Mouse (Mus musculus) stomach, embryonic 16.5 days (tissue): Measurements from ENCODE around the gene Lactb. TPM values are rescaled to one million over a fixed set of nuclear protein-coding genes. Genes with fewer than 3 reads are reported as not detected.

Source experiments
- ATAC-seq: fragments of 200-750 bp; cut with Nextera tagmentation; 2 replicates; pipeline ENCODE4 v1.8.0; 2017; ENCODE audit warnings: moderate number of reproducible peaks, moderate TSS enrichment; ENCODE audit not compliant: insufficient read depth, low FRiP score
- H3K27ac ChIP-seq: fragments of 300-500 bp; sonication (generic); 2 replicates; pipeline ENCODE4 v1.5.1; 2014; ENCODE audit warnings: low read length
- H3K27me3 ChIP-seq: fragments of 300-500 bp; sonication (generic); 2 replicates; pipeline ENCODE4 v1.6.1; 2014; ENCODE audit warnings: low read length, control low read depth, mixed read lengths; ENCODE audit not compliant: control insufficient read depth, insufficient read depth
- H3K36me3 ChIP-seq: fragments of 300-500 bp; sonication (generic); 2 replicates; pipeline ENCODE4 v1.6.1; 2014; ENCODE audit warnings: low read length; ENCODE audit not compliant: control insufficient read depth, insufficient read depth
- H3K4me1 ChIP-seq: fragments of 300-500 bp; sonication (generic); 2 replicates; pipeline ENCODE4 v1.6.1; 2014; ENCODE audit warnings: low read length, control low read depth, mixed read lengths; ENCODE audit not compliant: control insufficient read depth, insufficient read depth
- H3K4me2 ChIP-seq: fragments of 300-500 bp; sonication (generic); 2 replicates; pipeline ENCODE4 v1.6.1; 2014; ENCODE audit warnings: low read depth, low read length, mixed read lengths
- H3K4me3 ChIP-seq: fragments of 300-500 bp; sonication (generic); replicated peaks from 2 replicates; pipeline ENCODE4 v1.5.1; 2014; ENCODE audit warnings: mild to moderate bottlenecking, low read length
- H3K9ac ChIP-seq: fragments of 300-500 bp; sonication (generic); 2 replicates; pipeline ENCODE4 v1.6.1; 2014; ENCODE audit warnings: low read length
- H3K9me3 ChIP-seq: fragments of 300-500 bp; sonication (generic); replicated peaks from 2 replicates; pipeline ENCODE4 v1.6.1; 2016; ENCODE audit warnings: low read length, control low read depth; ENCODE audit not compliant: control insufficient read depth
- WGBS: fragments of 180-500 bp; shearing (Covaris S2); extraction: QIAGEN DNeasy Blood & Tissue Kit; methylation state at CpG from one replicate; pipeline ENCODE4 v1.1.7; 2014; 5-methylcytosine and 5-hydroxymethylcytosine counted together
- polyA plus RNA-seq: library from polyadenylated mRNA; unstranded; fragments of >200 nt; fragmentation: Nextera tagmentation; extraction: Ambion mirVana; gene quantifications from 2 replicates; pipeline ENCODE4 v1.2.1, GENCODE M21; 2015

The Lactb gene
- 6.2 and 7.8 TPM in 2 replicates for polyA plus RNA-seq

DNA sequence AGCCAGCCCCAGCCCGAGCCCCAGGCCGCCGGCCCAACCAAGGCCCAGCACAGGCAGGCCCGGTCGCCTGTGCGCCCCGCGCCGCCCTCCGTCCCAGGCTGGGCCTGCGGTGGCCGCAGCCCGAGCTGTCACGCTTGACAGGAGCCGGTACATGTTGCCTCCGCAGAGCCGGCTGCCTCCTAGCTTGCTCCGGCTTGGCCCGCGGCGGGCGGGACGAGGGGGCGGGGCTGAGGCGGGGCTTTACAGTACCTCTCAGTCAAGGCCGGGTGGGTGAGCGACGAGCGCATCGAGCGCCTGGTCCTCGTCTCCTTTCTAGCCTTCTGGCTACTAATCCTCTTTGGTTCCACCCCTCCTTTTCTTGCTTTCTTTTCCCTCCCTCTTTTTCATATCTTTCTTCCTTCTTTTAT lies at the start of gene Lactb:
Gene Lactb, minus strand, starts transcription at position 246 of the 407 bp plus-strand sequence.
- Histone ChIP-seq H3K4me1 (peaks cover 5% of the 10 kb centered on the region; the same call in 1 of the 2 replicates), H3K27ac (peak within 1 kb of the TSS; percentile 86), H3K9me3 (no peaks in the 10 kb centered on the region), H3K9ac (peak within 1 kb of the TSS; percentile 85), H3K27me3 (no peaks in the 10 kb centered on the region), H3K4me2 (peak within 1 kb of the TSS; percentile 72), H3K4me3 (peak within 1 kb of the TSS; percentile 90), H3K36me3 (peaks cover 7% of the 10 kb centered on the region; the same call in 1 of the 2 replicates)
- ATAC-seq: peak; percentile 98
- WGBS: 1% methylated on average over 32 of the region's 32 CpGs

GRCm38 (mm10) chr9:67023371-67023770 lies 48.1 kb upstream of the Lactb start:
- WGBS: 81% methylated on average over 9 of the region's 9 CpGs
- ATAC-seq: no peak
- H3K36me3 ChIP-seq: peaks cover 38% of the 10 kb centered on the region

DNA sequence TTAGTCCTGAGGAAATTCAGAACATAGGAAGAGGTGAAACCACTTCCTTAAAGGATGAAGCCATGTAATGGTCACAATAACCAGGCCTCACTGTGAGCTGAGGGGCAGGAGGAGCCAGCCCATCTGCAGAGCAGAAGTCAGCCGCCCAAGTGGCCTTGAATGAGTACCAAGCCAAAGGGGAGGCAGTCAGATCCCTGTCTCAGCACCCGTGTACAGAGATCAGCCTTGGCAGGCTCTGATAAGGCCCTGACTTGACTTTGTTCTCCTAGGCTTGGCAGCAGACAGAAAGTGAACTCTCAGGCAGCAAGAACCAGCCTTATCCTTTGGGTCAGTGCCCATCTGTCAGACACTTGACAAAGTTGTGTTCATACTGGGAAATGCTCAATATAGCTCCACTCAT lies 44.8 kb upstream of the Lactb start:
- no peaks in the 10 kb centered on the region for H3K27me3 ChIP-seq
- H3K27ac ChIP-seq: 0 out of 2 replicates have a peak overlapping the region, but pooled peaks have one; percentile 4
- H3K4me2 ChIP-seq: no peak overlapping the region
- H3K9me3 ChIP-seq: no peaks in the 10 kb centered on the region
- H3K4me1 ChIP-seq: 0 out of 2 replicates have a peak, but pooled peaks cover 4% of the 10 kb centered on the region
- peaks cover 29% of the 10 kb centered on the region for H3K36me3 ChIP-seq
- no peak overlapping the region for H3K9ac ChIP-seq
- 44% methylated on average over 2 of the region's 2 CpGs for whole genome bisulfite sequencing
- peak; percentile 42; the same call in 1 of the 2 replicates for ATAC-seq
- H3K4me3 ChIP-seq: no peak overlapping the region

More at GRCm38 (mm10) chr9:67023371-67023770, 48.1 kb upstream of the Lactb start:
- no peak overlapping the region for H3K9ac ChIP-seq
- H3K4me2 ChIP-seq: no peak overlapping the region
- no peak overlapping the region for H3K27ac ChIP-seq
- H3K4me3 ChIP-seq: no peak overlapping the region
- H3K27me3 ChIP-seq: no peaks in the 10 kb centered on the region
- 0 out of 2 replicates have a peak, but pooled peaks cover 4% of the 10 kb centered on the region for H3K4me1 ChIP-seq
- no peaks in the 10 kb centered on the region for H3K9me3 ChIP-seq

DNA sequence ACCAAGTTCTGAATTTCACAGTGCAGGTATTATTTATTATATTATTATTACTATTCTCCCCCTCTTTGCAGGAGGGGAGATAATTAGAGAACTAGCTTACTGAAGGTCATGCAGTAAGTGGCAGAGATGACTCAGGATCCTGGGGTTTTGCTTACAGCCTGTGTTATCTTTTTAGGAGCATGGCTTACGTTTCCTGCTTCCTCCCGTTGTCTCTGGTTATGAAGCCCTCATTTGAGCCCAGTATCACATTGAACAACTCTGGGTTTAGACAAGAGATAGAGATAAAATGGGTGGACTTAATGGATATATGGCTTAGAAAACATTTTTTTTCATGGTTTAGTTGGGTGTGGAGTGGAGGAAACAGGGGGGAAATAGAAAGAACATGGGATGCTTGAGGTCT lies 38.2 kb upstream of the Lactb start:
- Histone ChIP-seq H3K27me3 (no peaks in the 10 kb centered on the region), H3K9ac (no peak overlapping the region), H3K4me3 (no peak overlapping the region), H3K4me2 (no peak overlapping the region), H3K36me3 (no peaks in the 10 kb centered on the region), H3K9me3 (no peaks in the 10 kb centered on the region), H3K27ac (no peak overlapping the region), H3K4me1 (peaks cover 8% of the 10 kb centered on the region)
- WGBS: 45% methylated on average over 2 of the region's 2 CpGs
- ATAC-seq: no peak

GRCm38 (mm10) chr9:67012470-67012869 lies 37.2 kb upstream of the Lactb start:
- Histone ChIP-seq H3K4me1 (peaks cover 8% of the 10 kb centered on the region), H3K27ac (0 out of 2 replicates have a peak overlapping the region, but pooled peaks have one; percentile 34), H3K4me3 (no peak overlapping the region), H3K27me3 (no peaks in the 10 kb centered on the region), H3K9ac (no peak overlapping the region), H3K4me2 (no peak overlapping the region), H3K9me3 (no peaks in the 10 kb centered on the region), H3K36me3 (no peaks in the 10 kb centered on the region)
- WGBS: 26% methylated on average over 3 of the region's 3 CpGs
- ATAC-seq: peak; percentile 51

GRCm38 (mm10) chr9:67011483-67011882 lies 36.2 kb upstream of the Lactb start:
- H3K4me3 ChIP-seq: no peak overlapping the region
- no peak overlapping the region for H3K4me2 ChIP-seq
- ATAC-seq: peak; percentile 55; the same call in 1 of the 2 replicates
- H3K27ac ChIP-seq: 0 out of 2 replicates have a peak overlapping the region, but pooled peaks have one; percentile 21
- WGBS: 41% methylated on average over 9 of the region's 9 CpGs
- peaks cover 8% of the 10 kb centered on the region for H3K4me1 ChIP-seq
- no peaks in the 10 kb centered on the region for H3K36me3 ChIP-seq
- H3K9ac ChIP-seq: no peak overlapping the region
- no peaks in the 10 kb centered on the region for H3K27me3 ChIP-seq
- no peaks in the 10 kb centered on the region for H3K9me3 ChIP-seq

DNA sequence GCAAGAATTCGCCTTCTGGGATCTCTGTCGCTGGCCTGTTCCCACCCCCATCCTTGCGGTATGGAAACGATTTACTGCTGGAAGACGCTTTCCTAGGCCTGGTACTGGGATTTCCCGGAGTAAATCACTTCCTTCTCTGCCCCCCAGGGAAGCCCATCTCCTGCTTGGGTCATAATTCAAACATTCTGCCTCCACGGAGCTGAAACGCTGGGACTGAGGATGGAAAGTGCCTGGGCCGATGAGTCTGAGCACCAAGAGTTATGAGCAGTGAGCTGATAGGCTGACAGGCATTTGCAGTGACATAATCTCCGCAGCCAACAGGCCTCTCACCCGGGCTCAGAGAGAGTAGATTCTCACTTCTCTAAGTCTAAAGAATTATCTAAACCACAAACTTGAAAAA lies 33.5 kb upstream of the Lactb start:
- no peak overlapping the region for H3K4me2 ChIP-seq
- H3K36me3 ChIP-seq: no peaks in the 10 kb centered on the region
- WGBS: 48% methylated on average over 11 of the region's 11 CpGs
- no peak for ATAC-seq
- no peak overlapping the region for H3K27ac ChIP-seq
- no peaks in the 10 kb centered on the region for H3K9me3 ChIP-seq
- H3K27me3 ChIP-seq: no peaks in the 10 kb centered on the region
- H3K9ac ChIP-seq: no peak overlapping the region
- H3K4me3 ChIP-seq: no peak overlapping the region
- peaks cover 8% of the 10 kb centered on the region for H3K4me1 ChIP-seq

DNA sequence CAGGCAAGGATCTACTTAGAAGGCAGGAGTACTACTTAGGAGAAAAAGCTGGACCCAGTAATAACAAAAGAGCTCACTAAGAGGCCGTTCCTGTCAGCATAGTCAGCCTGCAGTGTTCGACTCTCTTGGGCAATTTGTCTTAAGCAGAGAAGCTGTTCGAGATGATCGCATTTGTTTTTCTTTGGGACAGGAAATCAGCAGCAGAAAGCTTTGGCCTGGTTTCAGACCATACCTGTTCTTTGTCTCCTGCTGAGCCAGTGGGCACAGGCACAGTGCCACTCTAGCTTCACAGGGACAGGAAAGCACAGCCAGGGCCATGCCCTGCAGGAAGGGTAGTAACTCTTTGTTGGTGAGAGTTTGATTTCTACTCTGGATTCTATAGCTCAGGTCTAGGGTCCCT lies 31.1 kb upstream of the Lactb start:
- no peaks in the 10 kb centered on the region; the same call in 1 of the 2 replicates for H3K4me1 ChIP-seq
- no peak overlapping the region for H3K4me2 ChIP-seq
- no peak for ATAC-seq
- H3K27ac ChIP-seq: no peak overlapping the region
- H3K27me3 ChIP-seq: no peaks in the 10 kb centered on the region
- WGBS: 53% methylated on average over 4 of the region's 4 CpGs
- no peaks in the 10 kb centered on the region for H3K9me3 ChIP-seq
- H3K4me3 ChIP-seq: no peak overlapping the region
- H3K36me3 ChIP-seq: no peaks in the 10 kb centered on the region
- no peak overlapping the region for H3K9ac ChIP-seq

- Histone ChIP-seq H3K4me1 (no peaks in the 10 kb centered on the region), H3K9ac (peak overlapping the region; percentile 18; the same call in 1 of the 2 replicates), H3K36me3 (no peaks in the 10 kb centered on the region), H3K27ac (no peak overlapping the region), H3K4me2 (no peak overlapping the region), H3K27me3 (no peaks in the 10 kb centered on the region), H3K9me3 (no peaks in the 10 kb centered on the region), H3K4me3 (no peak overlapping the region)
- WGBS: 74% methylated on average over 11 of the region's 11 CpGs
- no peak for ATAC-seq
Measured at GRCm38 (mm10) chr9:67005161-67005742, 30.0 kb upstream of the Lactb start.
